Mouse (Mus musculus) retina, postnatal 7 days (tissue): ENCODE results near the gene Cox14.

Experiments
- DNase-seq: peaks from one replicate; pipeline ENCODE4 v3.0.0-alpha.2; 2012; ENCODE audit warnings: low read depth, low spot score

Cox14 gene

DNA sequence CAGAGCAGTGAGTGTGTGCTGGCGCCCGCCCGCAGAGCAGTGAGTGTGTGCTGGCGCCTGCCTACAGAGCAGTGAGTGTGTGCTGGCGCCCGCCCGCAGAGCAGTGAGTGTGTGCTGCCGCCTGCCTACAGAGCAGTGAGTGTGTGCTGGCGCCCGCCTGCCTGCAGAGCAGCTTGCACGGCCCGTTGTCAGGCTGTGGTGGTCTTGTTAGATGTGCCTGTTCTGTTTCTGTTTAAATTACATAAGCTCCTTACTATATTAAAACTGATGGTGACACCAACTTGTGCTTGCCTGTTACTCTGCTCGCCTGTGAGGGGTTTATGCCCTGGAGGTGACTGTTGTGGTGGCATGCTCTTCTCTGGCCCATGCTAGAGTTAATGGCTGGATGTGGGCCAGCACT lies 17.2 kb upstream of the Cox14 start:
- no peak for DNase-seq

DNA sequence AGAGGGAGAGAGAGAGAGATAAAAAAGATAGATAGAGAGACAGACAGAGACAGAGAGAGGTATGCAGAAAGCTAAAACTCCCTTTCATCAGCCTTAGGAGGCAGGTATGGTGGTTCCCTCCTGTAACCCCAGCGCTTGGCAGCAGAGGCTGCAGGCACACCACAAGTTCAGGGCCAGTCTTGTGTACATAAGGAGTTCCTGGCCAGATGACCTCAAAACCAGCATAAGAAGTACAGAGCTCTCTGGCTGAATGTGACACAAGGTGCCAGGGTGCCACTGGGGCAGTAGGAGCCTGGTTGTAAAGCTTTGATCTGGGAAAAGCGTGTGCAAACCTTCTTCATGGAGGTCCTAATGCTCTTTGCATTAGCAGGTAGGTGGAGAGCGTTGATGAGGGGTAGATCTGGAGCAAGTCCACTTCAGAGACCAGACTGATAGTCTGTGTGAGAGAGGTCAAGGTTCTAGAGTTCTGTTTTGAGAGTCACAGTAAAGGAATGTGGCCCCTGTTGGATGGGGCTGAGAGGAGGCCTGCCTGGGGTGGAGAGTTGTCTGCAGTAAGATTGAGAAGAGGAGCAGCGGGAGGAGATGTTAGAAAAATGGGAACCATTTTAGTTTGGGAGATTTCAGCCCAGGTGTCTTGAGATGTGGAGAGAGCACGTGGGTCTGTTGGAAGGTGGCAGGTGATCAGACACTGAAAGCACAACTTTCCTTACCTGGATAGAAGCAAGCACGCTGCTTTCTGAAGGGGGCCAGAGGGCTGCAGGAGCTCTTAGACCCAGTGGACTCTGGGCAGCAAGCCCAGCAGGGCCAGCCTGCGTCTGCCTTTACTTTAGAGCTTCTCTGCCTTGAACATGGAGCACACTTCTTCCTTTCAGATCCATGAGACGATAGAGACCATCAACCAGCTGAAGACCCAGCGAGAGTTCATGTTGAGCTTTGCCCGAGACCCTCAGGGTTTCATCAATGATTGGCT lies 14.9 kb upstream of the Cox14 start:
- DNase-seq: no peak

- DNase-seq: no peak
These were observed 13.9 kb upstream of the Cox14 start for GRCm38 (mm10) chr15:99711491-99711890.

DNA sequence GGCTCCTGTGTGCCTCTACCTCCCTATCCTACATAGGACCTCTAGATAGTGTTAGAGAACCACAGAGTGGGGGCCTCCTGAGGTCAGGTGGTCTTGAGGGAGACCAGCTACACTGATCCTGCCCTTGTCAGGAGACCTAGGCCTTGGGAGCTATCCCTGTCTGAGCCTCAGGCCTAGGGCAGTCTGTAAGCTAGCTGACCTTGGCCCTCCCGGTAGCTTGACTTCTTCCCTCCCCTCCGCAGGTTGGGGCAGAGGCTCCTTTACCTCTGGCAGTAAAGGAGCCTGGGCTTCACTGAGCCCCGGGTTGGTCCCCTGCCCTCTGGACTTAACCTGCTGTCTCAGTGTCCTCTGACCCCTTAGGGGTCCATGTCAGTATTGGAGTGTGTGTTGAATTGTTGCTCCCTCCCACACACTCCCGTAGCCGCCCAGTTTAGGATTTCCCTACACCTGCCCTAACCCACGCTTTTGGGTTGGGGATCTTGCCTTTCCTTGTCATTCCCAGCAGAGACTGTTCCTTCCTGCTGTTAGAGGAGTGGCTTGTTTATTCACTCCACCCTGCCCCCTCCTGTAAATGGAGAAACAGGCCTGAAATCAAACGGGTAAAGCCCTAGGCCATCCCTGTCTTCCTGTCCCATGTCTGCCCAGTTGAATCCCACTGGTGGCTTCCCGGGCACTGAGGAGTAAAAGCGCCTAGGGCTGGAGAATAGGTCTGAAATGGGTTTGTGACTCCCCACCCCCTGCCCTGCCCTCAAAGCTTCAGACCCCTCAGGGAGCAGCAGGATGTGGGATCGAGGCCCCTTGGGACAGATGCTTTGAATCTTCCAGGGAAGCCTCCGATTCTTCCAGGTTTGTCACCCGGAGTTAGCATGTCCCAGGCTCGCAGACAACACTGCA lies 12.5 kb upstream of the Cox14 start:
- no peak for DNase-seq

- DNase-seq: no peak
These were observed 11.8 kb upstream of the Cox14 start for GRCm38 (mm10) chr15:99713569-99713968.

GRCm38 (mm10) chr15:99714206-99714605 lies 11.2 kb upstream of the Cox14 start:
- DNase-seq: no peak

DNA sequence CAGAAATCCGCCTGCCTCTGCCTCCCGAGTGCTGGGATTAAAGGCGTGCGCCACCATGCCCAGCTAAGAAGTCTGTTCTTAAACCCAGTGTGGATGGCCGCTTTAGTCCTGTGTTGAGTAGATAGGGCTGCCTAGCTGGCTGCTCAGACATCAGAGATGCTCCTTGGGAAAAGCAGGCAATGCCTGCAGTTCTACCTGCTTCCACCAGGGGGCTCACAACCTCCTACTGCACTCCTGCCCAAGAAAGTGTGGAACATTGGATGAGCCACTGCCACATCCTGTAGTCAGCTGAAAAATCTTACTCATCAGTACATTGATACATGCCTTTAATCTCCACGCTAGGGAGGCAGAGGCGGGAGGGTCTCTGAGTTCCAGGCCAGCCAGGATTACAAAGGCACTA lies 10.6 kb upstream of the Cox14 start:
- no peak for DNase-seq

- DNase-seq: no peak
These were observed 10.0 kb upstream of the Cox14 start for GRCm38 (mm10) chr15:99715361-99715865.

DNA sequence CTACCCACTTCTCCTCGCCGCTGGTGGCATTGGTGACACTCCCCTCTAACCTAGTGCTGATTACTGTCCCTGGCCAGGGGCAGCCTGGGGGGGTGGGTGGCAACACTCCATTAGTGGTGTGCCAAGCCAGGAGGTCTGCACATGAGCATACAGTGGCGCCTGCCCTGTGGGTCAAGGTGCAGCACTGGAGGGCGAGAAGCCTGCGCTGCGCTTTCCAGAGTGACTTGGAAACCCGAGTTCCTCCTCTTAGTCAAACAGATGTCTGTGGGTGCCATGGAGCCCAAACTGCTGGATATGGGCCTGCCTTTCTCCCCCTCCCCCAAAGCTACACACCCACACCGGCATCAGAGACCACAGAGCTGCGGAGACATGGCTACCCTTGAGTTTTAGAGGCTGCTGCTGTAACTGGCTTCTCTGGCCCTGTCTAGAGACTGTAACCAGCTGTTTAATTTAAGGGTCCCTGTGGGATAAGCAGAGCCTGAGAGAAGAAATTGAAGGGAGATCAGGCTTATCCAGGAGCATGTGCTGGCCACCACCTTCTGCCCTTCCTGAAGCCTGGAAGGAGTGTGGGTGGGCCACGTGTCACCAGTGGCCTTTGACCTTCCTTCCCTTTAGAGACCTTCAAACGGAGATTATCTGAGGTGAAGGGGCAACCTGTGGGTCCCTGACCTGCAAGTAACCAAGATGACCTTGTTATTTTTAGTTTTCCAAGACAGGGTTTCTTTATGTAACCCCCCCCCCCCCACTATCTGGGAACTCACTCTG lies 9.3 kb upstream of the Cox14 start:
- no peak for DNase-seq

GRCm38 (mm10) chr15:99716814-99717213 lies 8.6 kb upstream of the Cox14 start:
- no peak for DNase-seq

- DNase-seq: no peak
These were observed 7.8 kb upstream of the Cox14 start, which contains the start of gene Gpd1 for GRCm38 (mm10) chr15:99717386-99718334. Gene Gpd1, plus strand, starts transcription at chr15:99717515.

DNA sequence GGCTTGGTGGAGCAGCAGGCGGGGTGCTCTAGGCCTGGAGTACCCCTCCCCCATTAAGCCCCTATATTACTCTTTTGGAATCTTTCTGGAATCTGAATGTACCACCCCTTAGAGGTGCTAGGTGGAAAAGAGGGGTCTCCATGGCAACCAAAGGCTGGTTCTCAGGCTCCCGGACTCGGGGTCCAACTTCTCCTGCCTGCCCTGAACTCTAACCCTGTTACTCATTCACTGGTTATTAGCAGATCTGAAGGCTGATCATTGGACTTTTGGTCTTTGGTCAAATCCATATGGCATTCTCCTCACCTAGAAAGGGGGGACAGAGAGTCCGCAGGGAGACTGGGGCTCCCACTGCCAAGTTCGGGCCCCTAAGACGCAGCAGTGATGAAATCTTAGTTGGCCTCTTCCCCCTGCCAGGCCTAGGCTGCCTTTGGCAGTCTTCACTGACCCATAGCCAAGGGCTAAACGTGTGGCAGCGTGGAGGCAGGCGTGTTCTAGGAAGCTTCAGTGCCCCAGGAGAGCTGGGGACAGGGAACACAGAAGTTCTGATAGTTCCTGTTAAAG lies 6.9 kb upstream of the Cox14 start:
- DNase-seq: no peak

DNA sequence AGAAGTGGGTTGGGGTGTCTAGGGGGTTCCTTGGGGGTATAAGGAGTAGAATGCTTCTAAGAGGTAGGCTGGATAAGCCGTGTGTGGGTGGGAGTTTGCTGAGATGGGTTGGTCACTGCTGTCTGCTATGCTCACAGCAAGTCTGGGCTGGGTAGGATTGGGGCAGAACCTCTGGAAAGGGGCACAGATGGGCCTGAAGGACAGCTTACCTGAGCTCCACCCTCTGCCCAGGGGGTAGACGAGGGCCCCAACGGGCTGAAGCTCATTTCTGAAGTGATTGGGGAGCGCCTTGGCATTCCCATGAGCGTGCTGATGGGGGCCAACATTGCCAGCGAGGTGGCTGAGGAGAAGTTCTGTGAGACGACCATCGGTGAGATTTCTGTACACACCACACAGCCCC lies 5.6 kb upstream of the Cox14 start:
- no peak for DNase-seq

DNA sequence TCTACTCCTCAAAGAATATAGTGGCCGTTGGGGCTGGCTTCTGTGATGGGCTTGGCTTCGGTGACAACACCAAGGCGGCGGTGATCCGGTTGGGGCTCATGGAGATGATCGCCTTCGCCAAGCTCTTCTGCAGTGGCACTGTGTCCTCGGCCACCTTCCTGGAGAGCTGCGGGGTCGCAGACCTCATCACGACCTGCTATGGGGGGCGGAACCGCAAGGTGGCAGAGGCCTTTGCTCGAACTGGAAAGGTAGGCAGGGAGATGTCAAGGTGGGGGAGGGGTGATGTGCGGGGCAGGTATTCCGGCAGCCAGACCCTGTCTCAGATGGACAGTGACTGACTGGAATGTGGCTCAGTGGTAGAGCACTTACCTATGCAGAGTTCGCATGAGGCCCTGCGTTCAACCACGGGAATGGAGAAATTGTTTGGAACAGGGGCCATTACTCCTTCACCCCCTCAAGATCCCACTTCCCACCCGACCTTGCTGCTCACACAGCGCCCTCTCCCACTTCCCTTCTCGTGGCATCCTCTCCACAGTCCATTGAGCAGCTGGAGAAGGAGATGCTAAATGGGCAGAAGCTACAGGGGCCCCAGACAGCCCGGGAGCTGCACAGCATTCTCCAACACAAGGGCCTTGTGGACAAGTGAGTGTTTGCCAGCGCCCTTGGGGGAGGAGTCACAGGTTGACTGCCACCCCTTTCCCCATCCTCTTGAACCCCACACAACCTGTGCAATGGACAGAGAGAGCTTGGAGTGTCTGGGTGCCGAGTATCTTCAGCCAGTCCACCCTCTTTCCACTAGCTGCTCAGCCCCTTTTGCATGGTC lies 3.3 kb upstream of the Cox14 start:
- no peak for DNase-seq

DNA sequence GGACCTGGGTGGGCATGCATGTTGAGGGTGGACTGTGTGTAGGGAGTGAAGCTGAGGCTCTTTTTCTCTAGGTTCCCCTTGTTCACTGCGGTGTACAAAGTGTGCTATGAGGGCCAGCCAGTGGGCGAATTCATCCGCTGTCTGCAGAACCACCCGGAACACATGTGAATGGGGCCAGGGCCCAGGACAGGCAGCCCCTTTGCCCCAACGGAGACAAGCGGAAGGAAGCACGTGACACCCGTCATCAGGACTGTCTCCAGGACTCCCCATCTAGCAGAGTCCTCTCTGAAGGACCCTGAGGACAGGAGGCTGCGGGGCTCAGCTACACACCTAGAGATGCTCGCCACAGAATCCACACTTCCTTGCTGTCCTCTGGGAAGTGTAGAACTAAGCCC lies 2.3 kb upstream of the Cox14 start:
- no peak for DNase-seq

DNA sequence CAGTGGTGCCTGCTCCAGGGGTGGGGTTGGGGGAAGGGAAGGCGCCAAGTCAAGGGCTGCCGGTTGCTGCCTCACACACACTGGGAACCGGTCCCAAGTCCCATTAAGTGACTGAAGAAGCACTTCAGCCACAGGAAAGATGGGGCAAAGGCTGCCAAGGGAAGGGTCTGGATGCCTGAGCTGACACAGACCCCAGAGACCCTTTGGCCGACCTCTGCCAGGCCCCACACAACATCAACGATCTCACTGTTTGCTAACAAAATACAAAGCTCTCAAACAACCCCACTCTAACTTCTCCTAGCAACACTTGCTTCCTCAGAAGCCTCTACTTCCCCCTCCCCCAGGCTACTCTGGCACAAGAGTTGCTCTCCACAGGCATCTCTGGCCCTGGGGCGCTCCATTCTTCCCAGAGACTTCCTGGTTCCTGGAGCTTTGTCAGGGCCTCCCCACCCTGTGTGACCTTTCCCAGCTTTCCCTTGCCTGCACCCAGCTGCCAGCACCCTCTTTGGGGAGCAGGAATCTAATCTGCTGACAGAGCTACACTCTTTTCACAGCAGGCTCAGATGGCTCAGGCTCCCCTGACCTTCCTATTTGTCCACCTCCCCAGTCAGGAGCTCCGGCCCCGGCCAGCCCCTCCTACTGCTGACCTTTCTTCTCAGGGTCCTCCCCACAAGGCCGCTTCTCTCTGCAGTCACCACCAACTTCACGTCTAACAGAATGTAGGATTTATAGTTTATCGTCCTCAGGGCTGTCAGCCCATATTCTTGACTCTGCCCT lies 1.7 kb upstream of the Cox14 start:
- DNase-seq: no peak

DNA sequence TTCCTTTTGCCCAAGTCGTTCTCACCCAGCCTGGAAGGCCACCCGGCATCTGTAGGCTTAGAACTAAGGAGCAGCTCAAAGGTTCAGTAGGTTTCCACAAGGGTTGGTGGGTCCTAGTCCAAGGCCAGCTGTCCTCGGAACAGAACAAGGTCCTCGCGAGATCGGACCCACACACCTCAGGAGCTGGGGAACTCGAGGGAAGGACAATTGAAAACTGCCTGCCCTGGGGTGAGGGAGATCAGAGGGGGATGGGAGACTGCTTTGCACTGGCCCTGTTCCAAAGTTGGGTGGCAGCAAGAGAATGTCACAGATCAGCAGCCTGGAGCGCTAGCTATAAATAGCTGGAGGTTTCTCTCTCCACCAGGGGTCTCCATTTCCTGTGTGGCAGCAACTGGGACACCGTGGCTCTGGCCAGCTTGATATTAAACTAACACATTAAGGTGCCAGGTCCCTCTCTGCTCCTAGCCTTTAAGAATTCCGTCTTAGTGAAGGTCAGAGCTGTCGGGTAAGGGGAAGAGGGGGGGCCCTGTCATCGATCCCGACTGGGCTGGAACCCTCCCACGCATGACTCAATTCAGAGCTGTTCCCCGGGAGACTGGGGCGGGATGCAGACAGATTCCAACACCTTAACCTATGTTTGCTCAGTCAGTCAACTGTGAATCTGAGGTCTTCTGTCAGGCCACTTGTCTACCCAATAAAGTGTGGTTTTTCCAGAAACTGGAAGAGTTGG lies 961 bp upstream of the Cox14 start:
- DNase-seq: peak; percentile 62

DNA sequence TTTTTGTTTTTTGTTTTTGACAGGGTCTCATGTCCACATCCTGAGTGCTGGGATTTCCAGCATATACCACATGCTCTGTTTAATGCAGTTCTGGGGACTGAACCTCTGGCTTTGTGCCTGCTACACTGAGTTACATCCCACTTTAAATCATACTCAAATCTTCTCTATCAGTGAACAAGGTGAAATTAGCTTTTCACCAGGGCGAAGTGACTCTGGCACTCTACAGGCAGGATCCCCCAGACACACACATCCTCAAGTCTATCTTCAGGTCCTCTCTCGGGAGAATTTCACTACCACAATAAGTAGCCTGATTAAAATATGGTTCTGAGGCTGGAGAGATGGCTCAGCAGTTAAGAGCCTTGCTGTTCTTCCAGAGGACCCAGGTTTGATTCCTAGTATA lies 1.1 kb downstream of the Cox14 start:
- DNase-seq: no peak
